Mouse (Mus musculus) E14TG2a.4 (cell line): ENCODE results near the gene Dhrs3.

Source experiments
- H3K27me3 ChIP-seq: 2 replicates; pipeline ENCODE4 v1.6.1; 2014; ENCODE audit warnings: low read length, control low read depth; ENCODE audit not compliant: insufficient read depth
- H3K36me3 ChIP-seq: 2 replicates; pipeline ENCODE4 v1.6.1; 2014; ENCODE audit warnings: low read length, control low read depth; ENCODE audit not compliant: insufficient read depth
- H3K4me1 ChIP-seq: replicated peaks from 2 replicates; pipeline ENCODE4 v1.6.1; 2014; ENCODE audit warnings: low read depth, low read length, control low read depth
- H3K4me3 ChIP-seq: replicated peaks from 2 replicates; pipeline ENCODE4 v1.5.1; 2014; ENCODE audit warnings: mild to moderate bottlenecking, low read length
- H3K9me3 ChIP-seq: 2 replicates; pipeline ENCODE4 v1.6.1; 2014; ENCODE audit warnings: low read length, control low read depth
- CTCF ChIP-seq: conservative IDR thresholded peaks from 2 replicates; pipeline ENCODE4 v1.5.1; 2014; ENCODE audit warnings: low read length
- NANOG ChIP-seq: IDR thresholded peaks from 2 replicates; pipeline ENCODE4 v1.6.1; 2014; ENCODE audit warnings: borderline replicate concordance, low read length, mixed read lengths
- POU5F1 ChIP-seq: IDR thresholded peaks from 2 replicates; pipeline ENCODE4 v1.6.1; 2014; ENCODE audit warnings: low read length, borderline replicate concordance

The Dhrs3 gene

DNA sequence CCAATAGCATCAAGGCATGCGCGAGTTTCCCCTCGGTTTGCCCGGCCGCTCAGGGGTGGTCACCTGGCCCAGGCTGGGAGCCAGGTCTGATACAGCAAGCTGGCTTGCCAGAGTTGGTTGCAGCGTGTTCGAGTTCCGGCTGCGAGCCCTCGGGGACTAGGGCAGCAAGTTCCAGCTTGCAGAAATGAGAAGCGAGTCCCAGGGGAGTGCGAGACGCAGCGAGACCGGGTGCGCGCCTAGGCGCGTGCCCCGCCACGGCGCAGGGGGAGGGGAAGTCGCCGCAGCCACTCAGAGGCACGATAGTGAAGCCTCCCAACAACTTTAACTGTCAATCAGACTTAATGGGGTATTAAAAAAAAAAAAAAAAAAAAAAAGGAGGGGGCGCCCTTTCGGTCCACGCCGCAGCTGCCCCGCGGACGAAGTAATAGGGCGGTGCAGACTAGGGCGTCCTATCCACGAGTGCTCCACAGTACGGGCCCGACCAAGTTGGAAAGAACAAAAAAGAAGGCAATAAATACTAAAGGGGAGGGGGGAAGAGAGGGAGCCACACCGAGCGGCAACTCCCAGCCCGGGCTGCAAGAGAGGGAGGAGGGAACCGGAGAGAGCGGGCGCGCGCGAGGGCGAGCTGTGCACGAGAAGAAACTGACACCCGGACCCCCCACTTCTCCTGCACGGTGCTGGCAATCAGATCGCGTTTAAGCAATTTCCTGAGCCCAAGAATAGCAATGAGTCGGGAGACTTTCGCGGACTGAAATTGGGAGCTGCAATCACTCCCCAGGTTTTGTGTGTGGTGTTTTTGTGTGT lies at the start of gene Dhrs3:
Gene Dhrs3, plus strand, starts transcription at position 695 of the 804 bp plus-strand sequence.
- Histone ChIP-seq H3K9me3 (no peaks in the 10 kb centered on the region), H3K4me3 (peak within 1 kb of the TSS; percentile 77), H3K27me3 (peaks cover 33% of the 10 kb centered on the region), H3K4me1 (peaks cover 42% of the 10 kb centered on the region), H3K36me3 (no peaks in the 10 kb centered on the region)
- TF ChIP-seq CTCF (no peak), POU5F1 (no peak), NANOG (peak; percentile 43; the same call in 1 of the 2 replicates)

DNA sequence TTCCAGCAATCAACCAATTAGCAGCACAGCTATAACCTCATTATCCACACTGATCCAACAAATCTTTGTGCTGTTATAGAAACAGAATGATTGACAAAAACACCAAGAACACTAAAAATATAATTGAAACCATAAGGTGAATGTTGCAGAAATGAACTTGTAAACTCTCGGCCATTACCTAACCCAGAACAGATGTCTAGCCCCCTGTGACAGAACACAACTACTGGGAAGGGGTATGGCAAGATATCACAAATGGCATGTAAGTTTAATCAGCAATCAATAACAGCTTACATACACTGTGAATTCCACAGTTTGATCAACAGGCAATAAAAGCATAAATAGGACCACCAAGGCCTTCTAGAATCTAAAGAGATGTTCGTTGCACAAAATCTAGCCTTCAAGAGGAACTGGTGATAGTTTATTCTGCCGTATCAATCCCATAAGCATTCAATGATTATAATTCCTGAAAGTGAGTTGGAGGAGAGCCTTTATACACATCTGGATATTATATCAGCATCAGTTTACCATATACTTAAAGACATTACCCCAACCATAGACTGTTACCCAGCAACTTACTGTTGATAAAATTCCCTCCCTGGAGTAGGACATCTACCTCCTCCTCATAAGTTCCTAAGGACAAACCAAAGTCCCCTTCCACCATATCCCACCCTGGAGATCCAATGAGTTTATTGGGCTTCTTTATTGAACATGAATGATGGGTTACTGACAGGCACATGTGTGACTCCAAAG lies 30.7 kb upstream of the Dhrs3 start:
- H3K36me3 ChIP-seq, result no peaks in the 10 kb centered on the region
- no peak overlapping the region for H3K4me3 ChIP-seq
- H3K27me3 ChIP-seq, result no peaks in the 10 kb centered on the region
- H3K9me3 ChIP-seq, result no peaks in the 10 kb centered on the region
- no peaks in the 10 kb centered on the region for H3K4me1 ChIP-seq
- no peak for TF ChIP-seq NANOG
- no peak for TF ChIP-seq CTCF
- TF ChIP-seq POU5F1, result no peak

DNA sequence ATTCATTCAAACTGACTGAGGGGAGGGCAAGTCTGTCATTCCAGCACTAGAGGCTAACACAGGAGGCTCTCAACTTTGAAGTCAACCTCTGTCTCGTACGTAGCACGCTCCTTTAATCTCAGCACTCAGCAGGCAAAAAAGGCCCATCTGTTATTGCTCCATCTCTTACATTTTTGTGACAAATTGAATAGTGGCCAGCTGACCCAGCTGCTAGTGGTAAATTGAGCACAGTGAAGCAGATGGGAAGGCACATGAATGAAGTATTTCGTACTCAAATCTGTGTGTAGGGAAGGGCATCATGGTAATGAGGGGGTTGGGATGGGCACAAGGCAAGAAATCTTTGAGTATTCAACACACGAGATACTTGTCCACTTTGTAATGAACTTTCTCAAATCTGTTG lies 24.7 kb upstream of the Dhrs3 start:
- no peak for TF ChIP-seq CTCF

DNA sequence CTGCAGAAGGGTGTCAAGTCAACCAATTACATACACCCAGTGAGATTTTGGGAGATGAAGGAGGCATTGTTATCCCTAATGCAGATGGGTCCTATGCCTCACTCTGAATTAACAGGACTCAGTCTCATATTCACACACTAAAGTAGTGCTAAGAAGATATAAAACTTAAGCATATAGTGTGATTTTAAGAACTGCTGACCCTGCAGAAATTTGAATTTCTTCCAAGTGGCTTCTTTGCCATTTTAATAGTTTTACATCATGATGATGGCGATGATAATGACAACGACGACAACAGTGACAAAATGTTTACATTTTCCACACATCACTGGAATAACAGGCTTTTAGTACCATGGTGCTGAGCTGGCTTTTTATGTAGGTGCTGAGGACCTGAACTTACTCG lies 24.0 kb upstream of the Dhrs3 start:
- Histone ChIP-seq H3K4me1 (no peaks in the 10 kb centered on the region), H3K4me3 (no peak overlapping the region), H3K27me3 (no peaks in the 10 kb centered on the region), H3K9me3 (no peaks in the 10 kb centered on the region), H3K36me3 (no peaks in the 10 kb centered on the region)
- no peak for TF ChIP-seq NANOG
- no peak for TF ChIP-seq POU5F1
- TF ChIP-seq CTCF, result no peak

More for the DNA sequence above, 24.7 kb upstream of the Dhrs3 start:
- Histone ChIP-seq H3K9me3 (no peaks in the 10 kb centered on the region), H3K36me3 (no peaks in the 10 kb centered on the region), H3K4me3 (no peak overlapping the region), H3K4me1 (no peaks in the 10 kb centered on the region), H3K27me3 (no peaks in the 10 kb centered on the region)

DNA sequence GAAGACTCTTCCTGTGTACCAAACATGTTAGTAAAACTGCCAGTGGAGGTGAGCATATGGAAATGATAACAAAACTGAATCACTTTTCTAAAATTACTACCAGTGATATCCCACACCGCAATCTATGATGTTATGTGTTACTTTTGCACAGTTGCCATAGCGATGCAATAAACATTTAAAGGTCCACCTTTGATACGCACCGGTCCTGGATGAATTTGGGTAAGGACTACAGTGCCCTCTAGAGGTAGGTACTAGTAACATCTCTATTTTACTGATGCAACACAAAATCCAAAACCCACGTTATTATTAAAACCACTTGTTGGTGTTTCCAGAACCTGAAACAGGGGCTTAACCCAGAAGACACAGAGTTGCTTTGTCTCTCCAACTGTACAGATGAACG lies 19.7 kb upstream of the Dhrs3 start:
- TF ChIP-seq POU5F1 (no peak), NANOG (no peak), CTCF (peak; percentile 49)
- no peak overlapping the region for H3K4me3 ChIP-seq
- no peaks in the 10 kb centered on the region for H3K36me3 ChIP-seq
- H3K4me1 ChIP-seq, result no peaks in the 10 kb centered on the region
- no peaks in the 10 kb centered on the region for H3K27me3 ChIP-seq
- no peaks in the 10 kb centered on the region for H3K9me3 ChIP-seq

DNA sequence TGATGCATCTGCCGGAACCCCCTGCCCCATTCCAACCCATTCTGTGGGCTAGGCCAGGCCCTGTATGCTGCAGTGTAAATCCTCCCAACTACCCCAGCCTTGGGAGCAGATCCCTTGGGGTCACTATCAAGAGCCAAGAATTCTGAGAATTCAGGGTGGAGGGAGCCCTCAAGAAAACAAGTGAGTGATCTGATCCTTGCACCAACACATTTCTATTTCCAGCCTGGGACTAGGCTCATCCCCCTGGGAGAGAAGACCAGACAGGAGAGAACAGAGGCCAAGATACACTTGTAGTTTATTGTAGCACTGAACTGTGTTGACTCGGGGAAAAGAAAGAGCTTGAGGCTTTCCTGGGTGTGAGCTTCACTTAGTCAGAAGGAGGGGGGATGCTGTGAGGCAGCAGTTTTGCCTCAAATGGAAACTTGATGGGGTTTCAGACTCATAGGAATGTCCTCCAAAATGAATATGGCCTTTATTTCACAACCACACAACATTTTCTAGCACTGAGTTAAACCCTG lies 17.0 kb upstream of the Dhrs3 start:
- no peaks in the 10 kb centered on the region for H3K4me1 ChIP-seq
- no peaks in the 10 kb centered on the region for H3K9me3 ChIP-seq
- no peaks in the 10 kb centered on the region for H3K27me3 ChIP-seq
- no peak for TF ChIP-seq POU5F1
- TF ChIP-seq NANOG, result no peak
- no peak for TF ChIP-seq CTCF
- no peaks in the 10 kb centered on the region for H3K36me3 ChIP-seq
- H3K4me3 ChIP-seq, result no peak overlapping the region

DNA sequence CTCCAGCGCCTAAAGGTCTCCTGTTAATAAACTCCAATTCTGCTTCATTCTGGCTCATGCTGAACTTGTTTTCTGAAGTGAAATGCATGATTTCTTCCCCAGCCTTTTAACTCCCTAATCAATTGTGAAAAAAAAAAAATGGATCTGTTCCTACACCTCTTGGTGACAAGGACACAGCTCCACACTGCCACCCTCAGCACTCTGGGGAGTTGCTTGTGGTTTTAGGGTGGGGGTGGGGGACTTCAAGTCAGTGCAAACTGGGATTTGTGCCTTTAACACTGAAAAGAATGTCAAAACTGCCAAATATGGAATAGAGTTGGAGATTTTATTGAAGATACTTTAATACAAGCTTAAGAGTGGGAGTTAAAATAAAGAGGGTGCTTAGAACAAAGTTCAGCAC lies 13.1 kb upstream of the Dhrs3 start:
- Histone ChIP-seq H3K4me1 (no peaks in the 10 kb centered on the region), H3K9me3 (no peaks in the 10 kb centered on the region), H3K36me3 (no peaks in the 10 kb centered on the region), H3K4me3 (no peak overlapping the region), H3K27me3 (no peaks in the 10 kb centered on the region)
- TF ChIP-seq POU5F1 (no peak), NANOG (no peak), CTCF (no peak)

DNA sequence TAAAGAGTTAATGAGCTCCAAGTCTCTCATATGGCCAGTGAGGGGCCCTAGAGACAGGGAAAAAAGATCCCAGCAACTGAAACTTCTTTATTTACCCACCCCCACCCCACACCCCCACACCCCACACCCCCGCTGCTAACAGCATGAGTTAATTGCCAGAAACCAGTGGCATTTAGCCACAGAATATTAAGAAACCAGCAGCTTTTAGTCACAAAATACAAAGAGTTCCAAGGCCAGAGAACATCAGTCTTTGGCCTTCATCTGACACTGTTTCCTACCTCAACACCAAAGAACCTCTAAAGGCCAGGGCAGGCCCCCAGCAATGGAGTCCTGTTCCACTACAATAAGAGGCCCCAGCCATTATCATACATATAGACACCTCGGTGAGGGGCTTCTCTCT lies 11.3 kb upstream of the Dhrs3 start:
- TF ChIP-seq NANOG, result no peak
- TF ChIP-seq POU5F1, result no peak
- TF ChIP-seq CTCF, result no peak
- no peaks in the 10 kb centered on the region for H3K4me1 ChIP-seq
- no peak overlapping the region for H3K4me3 ChIP-seq
- H3K27me3 ChIP-seq, result no peaks in the 10 kb centered on the region
- H3K9me3 ChIP-seq, result no peaks in the 10 kb centered on the region
- no peaks in the 10 kb centered on the region for H3K36me3 ChIP-seq
